Mouse (Mus musculus) CD4-positive helper T cell, adult 2 months (primary cell): Measurements from ENCODE around the gene Defb41.
"Not testable (repeated sequence)": the region's sequence is repeated elsewhere in the genome, so short reads cannot be mapped to it uniquely, and the experiment has no call there.

ENCODE experiments used
- DNase-seq: peaks from one replicate; pipeline ENCODE4 v3.0.0-alpha.2; 2012; ENCODE audit warnings: low read depth, missing footprints, low spot score

Defb41 gene

DNA sequence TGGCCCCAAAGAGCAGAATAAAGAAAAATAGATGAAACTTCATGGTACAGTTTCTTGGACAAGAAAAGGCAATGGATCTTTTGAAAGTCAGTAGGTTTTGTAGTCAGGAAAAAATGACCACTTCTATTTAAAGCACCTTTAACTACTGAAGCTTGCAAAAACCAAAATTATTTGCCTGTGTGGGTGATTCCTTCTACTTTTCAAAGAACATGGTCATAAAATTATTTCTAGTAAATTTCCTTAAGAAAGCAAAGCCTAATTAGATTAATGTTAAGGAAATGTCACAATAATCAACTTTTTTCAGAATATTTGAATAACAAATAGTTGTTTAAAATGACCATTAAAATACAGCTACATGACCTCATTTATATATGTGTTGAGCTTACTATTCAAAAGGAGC lies at the start of gene Defb41:
TSS of gene Defb41 (minus strand) at position 101 of the 400 bp plus-strand sequence.
- no peak for DNase-seq

DNA sequence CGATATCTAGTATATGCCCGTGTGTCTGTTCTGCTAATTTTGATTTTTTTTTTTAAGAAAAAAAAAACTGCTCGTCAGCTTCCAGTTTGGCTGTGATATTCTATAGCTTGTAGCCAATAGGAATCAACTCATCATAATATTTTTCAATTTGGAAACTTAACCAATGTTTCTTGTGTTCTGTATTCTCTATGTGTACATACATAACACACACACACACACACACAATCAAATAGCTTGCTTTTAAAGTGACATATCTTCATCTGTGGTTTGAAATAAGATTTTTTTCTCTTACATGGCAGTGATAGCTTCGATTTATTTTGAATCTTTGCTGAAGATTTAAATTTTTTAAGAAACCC lies 43.5 kb upstream of the Defb41 start:
- DNase-seq: no peak

DNA sequence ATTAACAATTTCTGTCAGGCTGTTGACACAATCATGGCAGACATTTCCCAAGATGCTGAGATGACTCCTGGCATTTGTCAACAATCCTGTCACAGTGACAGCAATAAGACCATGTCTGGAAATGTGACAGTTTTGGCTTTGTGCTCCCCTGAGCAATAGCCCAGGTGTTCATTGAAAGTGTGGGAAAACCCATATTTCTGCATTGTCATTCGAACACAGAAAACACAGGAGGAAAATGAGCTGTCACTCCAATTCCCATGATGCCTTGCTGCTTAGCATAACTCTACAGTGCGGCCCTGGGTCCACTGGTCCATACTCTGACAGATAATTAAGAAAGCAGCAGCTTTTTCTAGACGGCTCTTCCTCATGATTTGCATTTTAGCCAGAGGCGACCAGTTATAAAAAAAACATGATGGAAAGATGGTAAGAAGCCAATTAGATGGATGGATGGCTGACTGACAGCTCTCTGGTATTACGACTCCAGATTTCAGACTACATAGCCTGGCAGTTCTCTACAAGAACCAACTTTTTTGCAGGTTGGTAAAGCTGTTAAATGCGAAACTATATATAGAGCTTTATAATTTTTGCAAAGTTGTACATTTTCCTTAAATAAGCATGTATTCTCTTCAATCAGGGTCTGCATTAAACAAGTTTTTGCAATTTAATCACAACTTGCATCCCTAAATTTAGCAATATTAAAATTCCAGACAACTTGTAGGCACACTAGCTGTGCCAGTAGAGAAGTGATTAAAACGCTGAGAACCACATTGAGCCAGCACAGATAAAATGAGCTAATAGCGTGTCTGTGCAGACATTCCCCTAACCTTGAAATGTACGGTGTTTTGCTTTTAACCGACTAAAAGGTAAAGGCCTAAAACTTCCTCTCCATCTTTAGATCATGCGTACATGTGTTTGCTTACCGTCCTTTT lies 42.9 kb upstream of the Defb41 start:
- DNase-seq: no peak

DNA sequence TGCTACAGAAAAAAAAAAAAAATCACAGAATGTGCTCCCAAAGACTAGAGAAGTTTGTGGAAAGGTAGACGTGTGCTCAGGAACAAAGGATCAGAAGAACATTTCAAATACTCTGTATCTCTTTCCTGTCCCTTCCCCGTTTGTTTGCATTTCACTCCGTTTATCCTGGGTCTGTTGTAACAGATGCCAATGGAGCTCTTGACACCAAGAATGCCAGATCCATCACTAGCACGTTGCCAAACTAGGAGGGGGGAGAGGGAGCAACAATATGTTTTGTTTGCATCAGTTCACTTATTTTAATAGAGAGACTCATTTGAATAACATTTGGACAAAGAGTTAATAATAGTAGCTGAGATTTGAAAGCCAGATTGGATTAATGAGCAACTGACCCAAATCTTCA lies 27.6 kb upstream of the Defb41 start:
- DNase-seq: no peak

DNA sequence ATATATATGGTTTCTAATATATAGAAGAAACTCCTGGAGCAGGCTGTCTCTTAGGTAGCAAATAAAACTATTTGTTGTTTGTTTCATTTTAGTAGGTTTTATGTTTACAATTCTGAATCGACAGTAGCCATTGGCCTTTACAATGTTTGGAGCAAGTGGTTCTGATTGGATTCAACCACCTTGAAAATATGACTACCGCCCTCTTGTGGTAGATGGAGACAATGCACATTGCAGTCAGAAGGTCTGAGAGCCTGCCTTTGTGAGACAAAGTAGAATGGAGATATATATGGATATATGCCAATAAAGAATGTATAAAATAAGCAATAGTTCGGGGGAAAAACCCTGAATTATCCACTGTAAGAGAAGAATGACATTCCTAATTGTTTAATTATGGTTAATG lies 23.9 kb upstream of the Defb41 start:
- no peak for DNase-seq

DNA sequence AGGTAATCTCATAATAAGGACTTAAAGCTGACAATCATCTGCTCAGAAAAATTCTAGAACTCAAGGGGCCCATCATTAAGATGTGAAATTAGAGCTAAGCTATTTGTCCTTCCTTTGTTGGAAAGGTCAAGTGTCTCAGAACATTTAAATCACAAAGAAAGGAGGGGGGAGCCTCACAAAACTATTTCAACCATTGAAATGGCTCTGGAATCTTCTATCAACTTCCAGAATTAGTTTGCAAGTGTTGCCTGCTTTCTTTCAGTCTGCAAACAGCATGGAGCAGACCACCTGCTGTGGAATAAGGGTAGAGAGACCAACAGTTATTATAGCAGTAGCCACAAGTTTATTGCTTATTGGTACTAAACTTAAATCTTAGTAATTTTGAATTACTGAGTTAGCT lies 22.4 kb upstream of the Defb41 start:
- no peak for DNase-seq

DNA sequence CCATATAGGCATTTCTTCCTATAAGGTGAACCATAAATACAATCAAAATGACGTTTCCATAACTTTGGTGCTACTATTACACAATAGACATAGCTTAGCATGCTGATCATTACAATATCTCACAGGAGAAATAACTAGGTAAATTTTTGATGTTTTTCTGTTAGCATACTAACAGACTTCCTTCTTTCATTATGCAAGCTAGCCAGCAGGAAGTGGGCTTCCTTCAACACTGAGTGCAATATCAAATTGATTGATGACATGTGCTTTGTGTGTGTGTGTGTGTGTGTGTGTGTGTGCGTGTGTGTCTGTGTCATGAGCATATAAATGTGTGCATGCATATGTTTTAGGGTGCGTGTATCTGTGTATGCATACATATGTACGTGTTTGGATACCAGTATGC lies 6.2 kb upstream of the Defb41 start:
- no peak for DNase-seq

DNA sequence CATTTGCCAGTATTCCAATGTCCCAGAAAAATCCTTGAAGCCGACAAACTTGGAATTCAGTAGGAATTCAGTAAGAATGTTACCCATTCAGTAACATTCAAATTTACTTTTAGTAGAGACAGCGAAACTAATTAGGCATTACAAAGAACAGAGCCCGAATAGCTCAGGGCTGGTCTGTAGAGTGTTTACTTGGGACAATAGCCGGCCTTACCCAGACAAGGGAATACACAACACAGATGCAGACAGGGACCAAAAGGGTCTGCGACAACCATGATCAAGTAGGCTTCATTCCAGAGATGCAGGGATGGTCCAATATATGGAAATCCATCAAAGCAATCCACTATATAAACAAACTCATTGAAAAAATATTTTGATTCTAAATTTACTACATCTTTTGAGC lies 3.9 kb upstream of the Defb41 start:
- DNase-seq: no peak

DNA sequence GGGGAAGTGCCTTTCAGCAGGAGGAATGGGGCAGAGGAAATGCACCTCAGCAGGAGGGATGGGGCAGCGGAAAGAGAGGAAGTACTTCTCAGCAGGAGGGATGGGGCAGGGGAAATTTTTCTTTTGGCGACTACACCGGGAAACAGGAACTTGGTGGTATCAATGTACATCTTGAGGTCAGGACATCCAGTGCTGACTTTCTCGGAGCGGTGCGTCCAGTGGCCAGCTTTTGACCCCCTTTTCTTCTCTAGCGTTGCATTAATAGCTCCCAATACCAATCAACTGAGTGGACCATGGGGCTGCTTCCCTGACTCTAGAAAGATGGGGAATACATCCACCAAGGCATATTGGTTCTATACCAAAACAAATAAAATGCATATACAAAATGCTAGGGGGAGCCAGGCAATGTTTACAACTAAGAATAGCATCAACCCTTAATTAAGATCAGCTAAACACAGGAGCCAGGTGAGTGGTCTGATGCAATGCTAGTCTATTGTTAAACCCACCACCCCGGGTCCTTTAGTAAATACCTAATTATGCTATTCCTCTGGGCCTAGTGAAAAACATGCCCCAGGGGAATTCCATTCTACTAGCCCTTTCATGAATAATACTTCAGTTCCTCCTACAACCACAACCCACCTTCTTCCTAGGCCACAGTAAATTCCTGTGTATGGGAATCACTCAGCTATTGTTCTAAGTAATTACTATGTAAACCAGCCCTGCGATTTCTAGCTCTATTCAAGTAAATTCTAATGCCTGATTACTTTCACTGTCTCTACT lies 18.9 kb downstream of the Defb41 start:
- not testable (repeated sequence) for DNase-seq

DNA sequence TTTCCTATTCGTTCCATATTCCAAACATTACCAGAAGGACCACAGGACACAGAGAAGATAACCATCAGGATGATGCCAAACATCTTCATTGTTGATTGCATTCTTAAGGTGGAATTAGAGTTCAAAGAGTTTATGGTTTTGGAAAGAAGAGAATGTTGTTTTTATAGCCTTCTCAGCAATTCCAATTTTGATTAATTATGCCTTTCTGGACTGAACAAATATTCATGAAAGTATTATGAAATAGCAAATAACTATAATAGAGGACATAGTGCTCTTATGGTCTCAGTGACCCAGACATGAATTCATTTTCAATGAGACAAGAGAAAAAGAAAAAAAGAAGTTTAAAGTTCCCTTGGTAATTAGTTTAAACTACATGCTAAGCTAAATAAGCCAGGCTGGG lies 27.6 kb downstream of the Defb41 start, which contains the start of gene Defb18:
TSS of gene Defb18 (minus strand) at position 101 of the 400 bp plus-strand sequence.
- DNase-seq: no peak

DNA sequence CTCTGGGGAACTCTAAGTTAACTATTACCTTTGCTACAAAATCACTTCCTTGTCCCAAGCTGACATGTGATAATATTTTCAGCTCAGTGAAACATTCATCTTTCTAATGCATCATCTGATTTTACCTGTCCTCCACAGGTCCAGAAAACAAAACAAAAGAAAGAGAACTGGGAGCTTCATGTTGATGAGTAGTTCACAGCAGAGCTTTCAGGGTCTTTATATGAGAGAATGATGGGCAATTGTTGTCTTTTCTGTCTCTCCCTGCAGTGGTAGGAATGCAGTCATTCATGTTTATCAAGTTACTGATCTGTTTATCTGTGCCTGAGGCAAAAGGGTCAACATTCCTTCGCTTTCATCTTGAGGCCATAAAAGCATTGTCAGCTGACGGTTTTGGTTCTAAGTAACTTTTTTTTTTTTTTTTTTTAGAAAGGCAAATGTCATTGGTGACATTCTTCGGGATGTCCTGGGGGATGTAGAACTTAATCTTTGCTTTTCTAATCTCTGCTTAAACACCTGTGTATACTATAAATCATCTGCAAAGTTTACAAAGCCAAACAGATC lies 41.5 kb downstream of the Defb41 start:
- DNase-seq: no peak
